Comparison of ENCODE assay signal across 14 mouse cellular contexts in the genomic region with DNA sequence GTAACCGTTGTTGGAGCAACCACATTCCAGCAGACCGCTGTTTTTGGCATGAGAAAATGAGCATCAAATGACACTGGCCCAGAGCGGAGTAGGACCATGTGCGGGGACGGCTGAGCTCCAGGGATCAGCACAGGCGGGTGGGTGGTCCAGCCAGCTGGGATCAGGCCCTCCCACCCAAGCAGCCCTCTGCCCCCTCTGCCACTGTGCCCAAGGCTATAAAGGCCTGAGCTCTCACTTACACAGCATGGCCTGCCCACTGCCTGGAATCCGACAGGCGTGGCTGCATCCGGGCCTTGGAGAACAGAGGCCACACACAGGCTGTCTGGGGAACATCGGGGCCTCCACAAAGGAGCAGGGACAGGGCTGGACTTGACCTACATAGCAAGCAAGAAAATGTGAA.
DNase-seq lines count a peak whose midpoint lies in the region; ATAC-seq and TF ChIP-seq lines count a peak whose summit lies in the region.
"Had no signal": no experiment of that assay in that cellular context is flagged by ENCODE, and none has a peak within 500 bp of the region (broad histone marks: within the 10 kb centered on the region; RNA-seq: fewer than 3 reads in every experiment).

No protein-coding gene starts in this region.

- peak; percentile 34 for DNase-seq in hindbrain, embryonic 11.5 days (ENCODE audit: low spot score)
- peak; percentile 48 for DNase-seq in 3T3-L1 (ENCODE audit: low read depth, low spot score)
- DNase-seq in embryo, embryonic 11 days, result peak; percentile 55
- peak; percentile 79 for DNase-seq in limb, embryonic 10.5 days (ENCODE audit: low spot score)
- DNase-seq in ovary, postnatal 10 days (ENCODE audit: low spot score), result no peak
- DNase-seq in heart, adult 2 months, result no peak
- no peak for DNase-seq in heart, postnatal 10 days
- DNase-seq: cerebellum, adult 8-10 months; thymus, postnatal 14 days had no signal

- no peak overlapping the region for H3K27ac ChIP-seq in hindbrain, embryonic 11.5 days (ENCODE audit: low read depth, low read length)
- no peak overlapping the region; the same call in 1 of the 2 replicates for H3K27ac ChIP-seq in hindbrain, embryonic 13.5 days
- H3K27ac ChIP-seq in limb, embryonic 10.5 days, result peak overlapping the region; percentile 76
- H3K27ac ChIP-seq in heart, adult 2 months, result no peak overlapping the region
- H3K27ac ChIP-seq: forebrain, embryonic 12.5 days; macrophage had no signal

- intact Hi-C loops in heart, adult 2 months (cut with DNase I), result no loop called here
- intact Hi-C loops in heart, postnatal 10 days (cut with DNase I), result no loop called here

- TF ChIP-seq CTCF in heart, adult 2 months (IDR thresholded peaks at IDR 0.05), result no peak

- no peak overlapping the region for H3K9ac ChIP-seq in hindbrain, embryonic 11.5 days (ENCODE audit: low read depth, low read length)
- no peak overlapping the region for H3K9ac ChIP-seq in hindbrain, embryonic 13.5 days
- no peak overlapping the region for H3K9ac ChIP-seq in heart, adult 2 months (ENCODE audit: low read depth, low read length)
- H3K9ac ChIP-seq: forebrain, embryonic 12.5 days had no signal

- no peaks in the 10 kb centered on the region for H3K79me2 ChIP-seq in heart, adult 2 months (replicated peaks; ENCODE audit: control insufficient read depth, insufficient read depth, low read length)

- H3K9me3 ChIP-seq in hindbrain, embryonic 11.5 days (ENCODE audit: control insufficient read depth, low read length), result no peaks in the 10 kb centered on the region
- no peaks in the 10 kb centered on the region for H3K9me3 ChIP-seq in hindbrain, embryonic 13.5 days
- H3K9me3 ChIP-seq in limb, embryonic 10.5 days (replicated peaks), result no peaks in the 10 kb centered on the region
- H3K9me3 ChIP-seq: forebrain, embryonic 12.5 days had no signal

- no peaks in the 10 kb centered on the region; the same call in 1 of the 2 replicates for H3K4me1 ChIP-seq in hindbrain, embryonic 11.5 days (replicated peaks; ENCODE audit: control insufficient read depth, insufficient read depth, low read length)
- peaks cover 19% of the 10 kb centered on the region for H3K4me1 ChIP-seq in hindbrain, embryonic 13.5 days (replicated peaks)
- peaks cover 47% of the 10 kb centered on the region for H3K4me1 ChIP-seq in limb, embryonic 10.5 days
- no peaks in the 10 kb centered on the region for H3K4me1 ChIP-seq in heart, adult 2 months (ENCODE audit: control insufficient read depth, insufficient read depth, low read length)

- no peak for TF ChIP-seq EP300 in heart, adult 2 months (IDR thresholded peaks at IDR 0.05; ENCODE audit: insufficient read depth, low read depth, low read length)

- H3K36me3 ChIP-seq in hindbrain, embryonic 11.5 days (ENCODE audit: control insufficient read depth, insufficient read depth, low read length), result no peaks in the 10 kb centered on the region
- H3K36me3 ChIP-seq in hindbrain, embryonic 13.5 days, result no peaks in the 10 kb centered on the region
- H3K36me3 ChIP-seq in limb, embryonic 10.5 days, result no peaks in the 10 kb centered on the region
- no peaks in the 10 kb centered on the region for H3K36me3 ChIP-seq in heart, adult 2 months (ENCODE audit: control insufficient read depth, insufficient read depth, low read length)
- H3K36me3 ChIP-seq: forebrain, embryonic 12.5 days had no signal

- peak; percentile 22; the same call in 1 of the 2 replicates for ATAC-seq in hindbrain, embryonic 11.5 days (ENCODE audit: low FRiP score)
- no peak for ATAC-seq in hindbrain, embryonic 13.5 days (ENCODE audit: low FRiP score)

- no peak overlapping the region for H3K4me3 ChIP-seq in hindbrain, embryonic 11.5 days (ENCODE audit: low read depth, low read length)
- H3K4me3 ChIP-seq in hindbrain, embryonic 13.5 days, result no peak overlapping the region
- H3K4me3 ChIP-seq in limb, embryonic 10.5 days, result no peak overlapping the region
- no peak overlapping the region for H3K4me3 ChIP-seq in heart, adult 2 months
- H3K4me3 ChIP-seq: forebrain, embryonic 12.5 days; myocyte had no signal

- no peaks in the 10 kb centered on the region for H3K27me3 ChIP-seq in hindbrain, embryonic 11.5 days (ENCODE audit: control insufficient read depth, insufficient read depth, low read length)
- H3K27me3 ChIP-seq in hindbrain, embryonic 13.5 days, result peaks cover 8% of the 10 kb centered on the region; the same call in 1 of the 2 replicates
- no peaks in the 10 kb centered on the region for H3K27me3 ChIP-seq in limb, embryonic 10.5 days (ENCODE audit: low read depth, poor library complexity, severe bottlenecking)
- H3K27me3 ChIP-seq in heart, adult 2 months (ENCODE audit: control insufficient read depth, insufficient read depth, low read length), result no peaks in the 10 kb centered on the region

- WGBS in hindbrain, embryonic 11.5 days, result 48% methylated on average over 10 of the region's 10 CpGs
- WGBS in hindbrain, embryonic 13.5 days, result 63% methylated on average over 10 of the region's 10 CpGs
- WGBS in limb, embryonic 10.5 days, result 46% methylated on average over 10 of the region's 10 CpGs
- 73% methylated on average over 10 of the region's 10 CpGs for WGBS in heart, adult 2 months

- TF ChIP-seq POLR2A in heart, adult 2 months (IDR thresholded peaks at IDR 0.05; ENCODE audit: insufficient read depth, low read depth, low read length), result no peak

- no peak overlapping the region for H3K4me2 ChIP-seq in hindbrain, embryonic 11.5 days (replicated peaks; ENCODE audit: low read depth, low read length)
- no peak overlapping the region for H3K4me2 ChIP-seq in hindbrain, embryonic 13.5 days
- H3K4me2 ChIP-seq: forebrain, embryonic 12.5 days; liver, embryonic 11.5 days had no signal

Comparison
In these comparisons a context has a peak if more than half of its experiments do, and no peak if none do; other contexts are left out.
1. DNase-seq: peak in hindbrain, embryonic 11.5 days (single experiment), 3T3-L1 (single experiment), embryo, embryonic 11 days (single experiment) and limb, embryonic 10.5 days (single experiment); none in ovary, postnatal 10 days (single experiment), heart, adult 2 months (0 of 2) and heart, postnatal 10 days (0 of 2).